Mouse (Mus musculus): ENCODE results near the gene Rsph14.

GRCm38 (mm10) chr10:75068086-75068485 lies 35.7 kb upstream of the Rsph14 start:
- TF ChIP-seq POLR2A (IDR thresholded peaks at IDR 0.05; ENCODE audit: insufficient read depth, low read length) = no peak
- TF ChIP-seq CTCF (IDR thresholded peaks at IDR 0.05; ENCODE audit: low read depth, low read length) = no peak
